Mouse (Mus musculus) liver (tissue): ENCODE measurements around the gene Mta3.
"Not testable (repeated sequence)": the region's sequence is repeated elsewhere in the genome, so short reads cannot be mapped to it uniquely, and the experiment has no call there.

Experiments
- DNase-seq: peaks from one replicate; pipeline ENCODE4 v3.0.0-alpha.2; 2020; ENCODE audit warnings: mixed read lengths

The Mta3 gene

GRCm38 (mm10) chr17:83854284-83854918 lies 148.4 kb downstream of the Mta3 start:
- DNase-seq = peak; percentile 89

GRCm38 (mm10) chr17:83858413-83858812 lies 152.4 kb downstream of the Mta3 start:
- DNase-seq = peak; percentile 77

- no peak for DNase-seq
These were observed 153.7 kb downstream of the Mta3 start for GRCm38 (mm10) chr17:83859639-83860038.

GRCm38 (mm10) chr17:83860224-83860623 lies 154.3 kb downstream of the Mta3 start:
- DNase-seq = no peak

- DNase-seq = not testable (repeated sequence)
These were observed 155.0 kb downstream of the Mta3 start for GRCm38 (mm10) chr17:83860968-83861367.

- peak; percentile 97 for DNase-seq
These were observed 155.6 kb downstream of the Mta3 start for GRCm38 (mm10) chr17:83861444-83862133.

- peak; percentile 65 for DNase-seq
These were observed 156.3 kb downstream of the Mta3 start for GRCm38 (mm10) chr17:83862134-83862881.

- DNase-seq = no peak
These were observed 159.4 kb downstream of the Mta3 start for GRCm38 (mm10) chr17:83865366-83865765.

- DNase-seq = peak; percentile 36
These were observed 160.6 kb downstream of the Mta3 start for GRCm38 (mm10) chr17:83866582-83866981.

- no peak for DNase-seq
These were observed 164.4 kb downstream of the Mta3 start for GRCm38 (mm10) chr17:83870385-83870784.
